Mouse (Mus musculus) stomach, postnatal 0 days (tissue): ENCODE data around the gene Pepd.

Source experiments
- CTCF ChIP-seq: IDR thresholded peaks from 2 replicates; pipeline ENCODE4 v1.5.1; 2016; ENCODE audit warnings: antibody characterized with exemption, low read depth, mild to moderate bottlenecking, moderate library complexity
- EP300 ChIP-seq: optimal IDR thresholded peaks from 2 replicates; pipeline ENCODE3; 2016; ENCODE audit warnings: antibody characterized with exemption

DNA sequence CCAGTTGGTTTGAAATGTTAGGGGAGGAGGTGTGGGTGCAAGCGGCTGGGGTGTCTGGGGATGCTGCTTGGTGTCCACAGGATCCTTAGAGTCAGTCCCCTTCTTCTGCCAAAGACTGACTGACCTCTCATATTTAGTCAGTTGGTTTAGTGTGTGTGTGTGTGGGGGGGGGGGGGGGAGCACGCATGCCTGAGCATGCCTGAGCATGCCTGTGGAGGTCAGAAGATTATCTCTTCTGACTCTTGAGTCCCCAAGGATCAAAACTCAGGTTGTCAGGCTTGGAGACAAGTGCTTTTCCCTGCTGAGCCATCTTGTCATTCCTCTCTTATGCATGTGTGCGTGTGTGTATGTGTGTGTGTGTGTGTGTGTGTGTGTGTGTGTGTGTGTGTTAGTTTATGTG, 61.7 kb downstream of the Pepd start:
- TF ChIP-seq EP300 (no peak), CTCF (no peak)
